Mouse (Mus musculus) neural tube, embryonic 14.5 days (tissue): ENCODE data around the gene Rsrp1. TPM values are rescaled to one million over a fixed set of nuclear protein-coding genes. Genes with fewer than 3 reads are reported as not detected.

Experiments
- ATAC-seq: fragments of 200-750 bp; cut with Nextera tagmentation; 2 replicates; pipeline ENCODE4 v1.8.0; 2017; ENCODE audit warnings: low read depth, mild to moderate bottlenecking, moderate TSS enrichment, moderate library complexity
- H3K27ac ChIP-seq: fragments of 300-500 bp; sonication (generic); 2 replicates; pipeline ENCODE4 v1.5.1; 2014; ENCODE audit warnings: low read depth, mild to moderate bottlenecking, control low read depth, low read length, moderate library complexity, mixed read lengths
- H3K27me3 ChIP-seq: fragments of 300-500 bp; sonication (generic); 2 replicates; pipeline ENCODE4 v1.6.1; 2014; ENCODE audit warnings: low read length; ENCODE audit not compliant: control insufficient read depth, insufficient read depth
- H3K36me3 ChIP-seq: fragments of 300-500 bp; sonication (generic); 2 replicates; pipeline ENCODE4 v1.6.1; 2014; ENCODE audit warnings: low read length, mixed read lengths; ENCODE audit not compliant: control insufficient read depth, insufficient read depth
- H3K4me1 ChIP-seq: fragments of 300-500 bp; sonication (generic); 2 replicates; pipeline ENCODE4 v1.6.1; 2014; ENCODE audit warnings: low read length; ENCODE audit not compliant: control insufficient read depth, insufficient read depth
- H3K4me2 ChIP-seq: fragments of 300-500 bp; sonication (generic); 2 replicates; pipeline ENCODE4 v1.6.1; 2014; ENCODE audit warnings: mild to moderate bottlenecking, low read depth, low read length, control low read depth
- H3K4me3 ChIP-seq: fragments of 300-500 bp; sonication (generic); 2 replicates; pipeline ENCODE4 v1.5.1; 2014; ENCODE audit warnings: low read depth, low read length, control low read depth, mixed read lengths
- H3K9ac ChIP-seq: fragments of 300-500 bp; sonication (generic); replicated peaks from 2 replicates; pipeline ENCODE4 v1.6.1; 2014; ENCODE audit warnings: low read depth, mild to moderate bottlenecking, control low read depth, low read length, mixed read lengths
- H3K9me3 ChIP-seq: fragments of 300-500 bp; sonication (generic); 2 replicates; pipeline ENCODE4 v1.6.1; 2016; ENCODE audit warnings: low read length; ENCODE audit not compliant: control insufficient read depth
- WGBS: fragments of 180-500 bp; shearing (Covaris S2); extraction: QIAGEN DNeasy Blood & Tissue Kit; methylation state at CpG from one replicate; pipeline ENCODE4 v1.1.7; 2014; 5-methylcytosine and 5-hydroxymethylcytosine counted together
- polyA plus RNA-seq: library from polyadenylated mRNA; unstranded; fragments of >200 nt; fragmentation: Nextera tagmentation; extraction: Ambion mirVana; gene quantifications from 2 replicates; pipeline ENCODE4 v1.2.1, GENCODE M21; 2014

Rsrp1 gene
- polyA plus RNA-seq = 484 and 511 TPM in 2 replicates

- peak; percentile 92 for ATAC-seq
- peak within 1 kb of the TSS; percentile 94 for H3K4me2 ChIP-seq
- no peaks in the 10 kb centered on the region for H3K9me3 ChIP-seq
- H3K27ac ChIP-seq = peak within 1 kb of the TSS; percentile 87
- H3K27me3 ChIP-seq = no peaks in the 10 kb centered on the region
- H3K4me1 ChIP-seq = peaks cover 19% of the 10 kb centered on the region
- peak within 1 kb of the TSS; percentile 82 for H3K9ac ChIP-seq
- under 1% methylated on average over 64 of the region's 64 CpGs for WGBS
- H3K36me3 ChIP-seq = peaks cover 29% of the 10 kb centered on the region
- peak within 1 kb of the TSS; percentile 99 for H3K4me3 ChIP-seq
Measured at GRCm38 (mm10) chr4:134923258-134924018, at the start of gene Rsrp1. Gene Rsrp1 (plus strand): TSS chr4:134923592.

- Histone ChIP-seq H3K27me3 (no peaks in the 10 kb centered on the region), H3K27ac (no peak overlapping the region), H3K36me3 (no peaks in the 10 kb centered on the region), H3K4me3 (no peak overlapping the region), H3K4me1 (peaks cover 3% of the 10 kb centered on the region; the same call in 1 of the 2 replicates), H3K9ac (no peak overlapping the region), H3K9me3 (no peaks in the 10 kb centered on the region), H3K4me2 (no peak overlapping the region)
- ATAC-seq = no peak
- 86% methylated on average over 9 of the region's 9 CpGs for WGBS
Measured at GRCm38 (mm10) chr4:134876171-134876570, 47.2 kb upstream of the Rsrp1 start.

- H3K27ac ChIP-seq = no peak overlapping the region
- H3K4me2 ChIP-seq = peak overlapping the region; percentile 43
Measured at GRCm38 (mm10) chr4:134879410-134879981, 43.9 kb upstream of the Rsrp1 start.

GRCm38 (mm10) chr4:134880041-134880440 is 43.4 kb upstream of the Rsrp1 start:
- H3K4me3 ChIP-seq = no peak overlapping the region
- H3K4me1 ChIP-seq = peaks cover 3% of the 10 kb centered on the region; the same call in 1 of the 2 replicates
- no peaks in the 10 kb centered on the region for H3K27me3 ChIP-seq
- H3K4me2 ChIP-seq = peak overlapping the region; percentile 43; the same call in 1 of the 2 replicates
- no peak for ATAC-seq
- no peak overlapping the region for H3K27ac ChIP-seq
- H3K36me3 ChIP-seq = no peaks in the 10 kb centered on the region
- H3K9ac ChIP-seq = no peak overlapping the region
- no peaks in the 10 kb centered on the region for H3K9me3 ChIP-seq
- 41% methylated on average over 6 of the region's 6 CpGs for WGBS

More at GRCm38 (mm10) chr4:134879410-134879981, 43.9 kb upstream of the Rsrp1 start:
- H3K27me3 ChIP-seq = no peaks in the 10 kb centered on the region
- no peak for ATAC-seq
- 3% methylated on average over 17 of the region's 17 CpGs for WGBS
- peak overlapping the region; percentile 4; the same call in 1 of the 2 replicates for H3K4me3 ChIP-seq
- H3K4me1 ChIP-seq = peaks cover 3% of the 10 kb centered on the region; the same call in 1 of the 2 replicates
- H3K36me3 ChIP-seq = no peaks in the 10 kb centered on the region
- no peaks in the 10 kb centered on the region for H3K9me3 ChIP-seq
- H3K9ac ChIP-seq = no peak overlapping the region

GRCm38 (mm10) chr4:134883266-134883665 is 40.1 kb upstream of the Rsrp1 start:
- no peaks in the 10 kb centered on the region for H3K36me3 ChIP-seq
- H3K27ac ChIP-seq = no peak overlapping the region
- H3K9ac ChIP-seq = no peak overlapping the region
- H3K4me1 ChIP-seq = peaks cover 3% of the 10 kb centered on the region; the same call in 1 of the 2 replicates
- no peak overlapping the region for H3K4me3 ChIP-seq
- 32% methylated on average over 7 of the region's 7 CpGs for WGBS
- H3K27me3 ChIP-seq = no peaks in the 10 kb centered on the region
- ATAC-seq = no peak
- H3K9me3 ChIP-seq = no peaks in the 10 kb centered on the region
- no peak overlapping the region for H3K4me2 ChIP-seq

GRCm38 (mm10) chr4:134883808-134884207 is 39.6 kb upstream of the Rsrp1 start:
- Histone ChIP-seq H3K4me2 (no peak overlapping the region), H3K4me1 (peaks cover 3% of the 10 kb centered on the region; the same call in 1 of the 2 replicates), H3K9me3 (no peaks in the 10 kb centered on the region), H3K4me3 (no peak overlapping the region), H3K9ac (no peak overlapping the region), H3K27ac (no peak overlapping the region), H3K36me3 (no peaks in the 10 kb centered on the region), H3K27me3 (no peaks in the 10 kb centered on the region)
- WGBS = 91% methylated on average over 10 of the region's 10 CpGs
- ATAC-seq = no peak

- Histone ChIP-seq H3K27me3 (no peaks in the 10 kb centered on the region), H3K27ac (no peak overlapping the region), H3K4me3 (no peak overlapping the region), H3K36me3 (no peaks in the 10 kb centered on the region), H3K9ac (no peak overlapping the region), H3K4me2 (no peak overlapping the region), H3K9me3 (no peaks in the 10 kb centered on the region), H3K4me1 (peaks cover 1% of the 10 kb centered on the region; the same call in 1 of the 2 replicates)
- WGBS = 88% methylated on average over 4 of the region's 4 CpGs
- no peak for ATAC-seq
Measured at GRCm38 (mm10) chr4:134884364-134884763, 39.0 kb upstream of the Rsrp1 start.

GRCm38 (mm10) chr4:134892096-134892495 is 31.3 kb upstream of the Rsrp1 start:
- Histone ChIP-seq H3K9me3 (no peaks in the 10 kb centered on the region), H3K27ac (no peak overlapping the region), H3K4me3 (no peak overlapping the region), H3K36me3 (peaks cover 13% of the 10 kb centered on the region), H3K4me2 (no peak overlapping the region), H3K9ac (no peak overlapping the region), H3K4me1 (no peaks in the 10 kb centered on the region), H3K27me3 (no peaks in the 10 kb centered on the region)
- WGBS = 76% methylated on average over 6 of the region's 6 CpGs
- no peak for ATAC-seq

- H3K36me3 ChIP-seq = peaks cover 44% of the 10 kb centered on the region
- ATAC-seq = no peak
- 87% methylated on average over 6 of the region's 6 CpGs for WGBS
- no peak overlapping the region for H3K9ac ChIP-seq
- no peak overlapping the region for H3K4me2 ChIP-seq
- no peaks in the 10 kb centered on the region for H3K27me3 ChIP-seq
- no peaks in the 10 kb centered on the region for H3K9me3 ChIP-seq
- no peak overlapping the region for H3K27ac ChIP-seq
- H3K4me1 ChIP-seq = no peaks in the 10 kb centered on the region
- no peak overlapping the region for H3K4me3 ChIP-seq
Measured at GRCm38 (mm10) chr4:134897256-134897655, 26.1 kb upstream of the Rsrp1 start.
